Mouse (Mus musculus): ENCODE measurements at regions not wholly inside any gene's neighbourhood (a gene's known extent, or its start where the extent isn't known, plus 50 kb on each side); places are given as distances from the start of the nearest gene placed in this dataset.

GRCm38 (mm10) chr7:74667106-74667505 is 112.5 kb upstream of the Slco3a1 start:
- no peak overlapping the region for H3K27ac ChIP-seq (ENCODE audit: insufficient read depth, low read depth, low read length)
- TF ChIP-seq POLR2A (IDR thresholded peaks at IDR 0.05; ENCODE audit: low read depth, low read length), result no peak
- no peak for TF ChIP-seq CTCF (conservative IDR thresholded peaks at IDR 0.05; ENCODE audit: insufficient read depth, insufficient read length, low read depth, low read length)
- H3K27me3 ChIP-seq (replicated peaks; ENCODE audit: control insufficient read depth, insufficient read depth, low read length), result no peaks in the 10 kb centered on the region
- no peak overlapping the region for H3K4me3 ChIP-seq (ENCODE audit: insufficient read depth, low read depth, low read length)
- H3K4me1 ChIP-seq (ENCODE audit: control insufficient read depth, insufficient read depth, low read length), result no peaks in the 10 kb centered on the region
- H3K36me3 ChIP-seq (ENCODE audit: control insufficient read depth, insufficient read depth, low read length), result no peaks in the 10 kb centered on the region
- 57% methylated on average over 3 of the region's 3 CpGs for WGBS
- DNase-seq, result no peak

DNA sequence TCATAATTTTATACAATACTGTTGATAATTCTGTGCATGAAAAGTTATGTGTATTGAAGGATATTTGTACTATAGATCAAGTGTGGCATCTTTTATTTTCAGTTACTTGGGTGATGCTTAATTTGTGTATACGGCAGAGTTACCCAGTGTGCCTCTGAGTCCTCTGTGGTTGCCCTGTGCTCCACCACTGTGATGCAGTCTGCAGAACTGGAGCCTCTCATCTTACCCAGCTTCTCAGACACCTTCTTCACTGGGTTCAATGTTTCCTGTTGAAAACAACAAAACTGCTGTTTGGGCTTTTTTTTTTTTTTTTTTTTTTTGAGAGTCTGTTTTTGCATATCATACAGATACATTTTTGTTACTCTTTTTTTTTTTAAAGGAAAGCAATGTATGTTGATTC is 109.2 kb upstream of the Slco3a1 start:
- WGBS, result 95% methylated on average over 1 of the region's 1 CpGs
- no peaks in the 10 kb centered on the region for H3K27me3 ChIP-seq (replicated peaks; ENCODE audit: control insufficient read depth, insufficient read depth, low read length)
- DNase-seq, result no peak
- TF ChIP-seq POLR2A (IDR thresholded peaks at IDR 0.05; ENCODE audit: low read depth, low read length), result no peak
- no peak for TF ChIP-seq CTCF (conservative IDR thresholded peaks at IDR 0.05; ENCODE audit: insufficient read depth, insufficient read length, low read depth, low read length)
- H3K27ac ChIP-seq (ENCODE audit: insufficient read depth, low read depth, low read length), result no peak overlapping the region
- no peak overlapping the region for H3K4me3 ChIP-seq (ENCODE audit: insufficient read depth, low read depth, low read length)
- no peaks in the 10 kb centered on the region for H3K36me3 ChIP-seq (ENCODE audit: control insufficient read depth, insufficient read depth, low read length)
- H3K4me1 ChIP-seq (ENCODE audit: control insufficient read depth, insufficient read depth, low read length), result no peaks in the 10 kb centered on the region

DNA sequence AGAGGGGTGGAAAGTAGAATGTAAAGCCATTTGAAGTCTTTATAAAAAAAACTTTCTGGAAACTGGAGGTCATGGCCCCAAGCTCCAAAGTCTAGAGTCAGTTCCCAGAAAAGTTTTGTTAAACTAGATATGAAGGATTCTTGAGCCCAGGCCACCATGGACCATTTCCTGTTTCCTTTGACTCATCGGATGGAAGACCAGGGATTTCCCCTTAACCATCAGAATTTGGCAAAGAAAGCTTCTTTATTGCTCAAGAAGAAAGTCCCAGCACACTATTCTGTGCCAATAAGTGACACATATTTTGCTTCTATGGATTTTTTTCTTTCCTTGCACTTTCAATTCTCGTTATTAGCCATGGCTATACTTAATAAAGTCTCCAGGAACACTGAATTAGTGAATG is 92.7 kb upstream of the Slco3a1 start:
- Histone ChIP-seq H3K4me3 (ENCODE audit: insufficient read depth, low read depth, low read length) (no peak overlapping the region), H3K4me1 (ENCODE audit: control insufficient read depth, insufficient read depth, low read length) (no peaks in the 10 kb centered on the region), H3K27me3 (replicated peaks; ENCODE audit: control insufficient read depth, insufficient read depth, low read length) (no peaks in the 10 kb centered on the region), H3K36me3 (ENCODE audit: control insufficient read depth, insufficient read depth, low read length) (no peaks in the 10 kb centered on the region), H3K27ac (ENCODE audit: insufficient read depth, low read depth, low read length) (no peak overlapping the region)
- no peak for TF ChIP-seq CTCF (conservative IDR thresholded peaks at IDR 0.05; ENCODE audit: insufficient read depth, insufficient read length, low read depth, low read length)
- TF ChIP-seq POLR2A (IDR thresholded peaks at IDR 0.05; ENCODE audit: low read depth, low read length), result no peak
- DNase-seq, result peak; percentile 62
- WGBS, result 45% methylated on average over 2 of the region's 2 CpGs

DNA sequence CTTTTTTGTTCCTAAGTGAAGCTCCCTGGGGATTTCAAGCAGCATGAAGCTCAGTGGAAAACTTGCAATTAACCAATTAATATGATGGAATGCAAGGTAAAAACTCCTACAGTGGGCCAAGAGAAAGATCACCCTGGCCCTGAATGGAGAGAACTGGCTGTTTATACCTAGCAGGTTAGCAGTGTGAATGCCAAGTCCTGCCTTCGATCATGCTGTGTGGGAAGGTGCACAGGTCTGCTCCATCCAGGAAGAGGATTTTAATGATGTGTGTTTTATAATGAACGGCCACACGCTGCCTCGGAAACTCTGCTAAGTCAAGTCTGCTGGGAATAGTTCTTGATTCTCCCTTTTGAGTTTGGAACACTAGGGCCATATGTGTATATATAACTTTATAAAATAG is 85.6 kb upstream of the Slco3a1 start:
- TF ChIP-seq POLR2A (IDR thresholded peaks at IDR 0.05; ENCODE audit: low read depth, low read length) (no peak), CTCF (conservative IDR thresholded peaks at IDR 0.05; ENCODE audit: insufficient read depth, insufficient read length, low read depth, low read length) (no peak)
- Histone ChIP-seq H3K4me3 (ENCODE audit: insufficient read depth, low read depth, low read length) (no peak overlapping the region), H3K27ac (ENCODE audit: insufficient read depth, low read depth, low read length) (no peak overlapping the region), H3K27me3 (replicated peaks; ENCODE audit: control insufficient read depth, insufficient read depth, low read length) (no peaks in the 10 kb centered on the region), H3K36me3 (ENCODE audit: control insufficient read depth, insufficient read depth, low read length) (no peaks in the 10 kb centered on the region), H3K4me1 (ENCODE audit: control insufficient read depth, insufficient read depth, low read length) (no peaks in the 10 kb centered on the region)
- no peak for DNase-seq
- 83% methylated on average over 4 of the region's 4 CpGs for WGBS

DNA sequence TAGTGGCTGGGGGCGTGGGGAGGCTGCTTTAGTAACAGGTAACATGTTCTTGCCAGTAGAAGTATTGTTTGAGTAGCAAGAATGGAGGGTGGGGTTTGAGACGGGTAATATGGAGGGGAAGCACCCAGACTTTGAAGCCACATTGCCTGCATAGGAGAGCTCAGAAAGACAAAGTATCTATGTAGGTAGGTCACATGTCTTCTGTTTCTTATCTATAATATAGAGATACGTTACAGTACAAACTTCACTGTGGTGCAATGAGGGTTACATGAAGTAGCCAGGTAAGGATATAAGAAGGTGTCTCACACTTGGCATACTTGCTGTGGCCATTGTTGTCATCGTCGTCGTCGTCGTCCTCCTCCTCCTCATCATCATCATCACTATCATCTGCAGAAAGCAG is 77.6 kb upstream of the Slco3a1 start:
- no peak for TF ChIP-seq POLR2A (IDR thresholded peaks at IDR 0.05; ENCODE audit: low read depth, low read length)
- TF ChIP-seq CTCF (conservative IDR thresholded peaks at IDR 0.05; ENCODE audit: insufficient read depth, insufficient read length, low read depth, low read length), result no peak
- H3K4me3 ChIP-seq (ENCODE audit: insufficient read depth, low read depth, low read length), result no peak overlapping the region
- no peaks in the 10 kb centered on the region for H3K27me3 ChIP-seq (replicated peaks; ENCODE audit: control insufficient read depth, insufficient read depth, low read length)
- no peak for DNase-seq
- no peak overlapping the region for H3K27ac ChIP-seq (ENCODE audit: insufficient read depth, low read depth, low read length)
- H3K36me3 ChIP-seq (ENCODE audit: control insufficient read depth, insufficient read depth, low read length), result no peaks in the 10 kb centered on the region
- no peaks in the 10 kb centered on the region for H3K4me1 ChIP-seq (ENCODE audit: control insufficient read depth, insufficient read depth, low read length)
- WGBS, result 90% methylated on average over 8 of the region's 8 CpGs

DNA sequence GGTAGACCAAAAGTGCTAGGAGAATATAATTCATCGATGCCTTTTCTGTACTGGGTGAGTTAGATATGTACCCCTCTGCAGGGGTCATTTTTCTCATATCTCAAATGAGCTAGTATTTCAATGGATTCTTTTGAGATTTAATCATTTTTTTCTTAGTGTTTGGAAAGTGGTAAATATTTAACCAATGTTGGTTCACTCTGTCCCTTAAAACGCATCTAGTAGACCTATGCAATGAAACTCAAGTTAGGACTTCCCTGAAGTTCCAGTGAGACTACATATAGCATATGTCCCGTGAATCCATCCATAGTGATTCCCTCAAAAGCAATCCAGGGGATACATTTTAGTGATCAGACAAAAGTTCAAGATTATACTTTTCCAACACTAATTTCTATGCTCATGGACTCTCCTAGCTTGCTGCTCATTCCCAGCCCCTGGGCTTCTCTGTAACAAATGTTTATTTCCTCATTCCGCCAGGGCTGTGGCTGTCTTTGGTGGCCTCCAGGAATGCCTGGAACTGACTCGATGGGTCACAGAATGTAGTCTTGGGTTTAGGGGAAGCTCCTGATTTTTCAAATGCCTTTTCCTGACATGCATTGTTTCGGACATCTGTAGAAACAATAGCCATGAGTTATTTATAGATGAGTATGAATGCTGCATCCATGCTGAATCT is 74.4 kb upstream of the Slco3a1 start:
- H3K4me1 ChIP-seq (ENCODE audit: control insufficient read depth, insufficient read depth, low read length), result no peaks in the 10 kb centered on the region
- DNase-seq, result no peak
- H3K27ac ChIP-seq (ENCODE audit: insufficient read depth, low read depth, low read length), result no peak overlapping the region
- no peaks in the 10 kb centered on the region for H3K27me3 ChIP-seq (replicated peaks; ENCODE audit: control insufficient read depth, insufficient read depth, low read length)
- TF ChIP-seq POLR2A (IDR thresholded peaks at IDR 0.05; ENCODE audit: low read depth, low read length), result no peak
- no peak for TF ChIP-seq CTCF (conservative IDR thresholded peaks at IDR 0.05; ENCODE audit: insufficient read depth, insufficient read length, low read depth, low read length)
- WGBS, result 67% methylated on average over 6 of the region's 6 CpGs
- H3K4me3 ChIP-seq (ENCODE audit: insufficient read depth, low read depth, low read length), result no peak overlapping the region
- no peaks in the 10 kb centered on the region for H3K36me3 ChIP-seq (ENCODE audit: control insufficient read depth, insufficient read depth, low read length)

Data from kidney, adult 2 months (tissue).